Mouse (Mus musculus): ENCODE measurements around the gene 5031439G07Rik.

- TF ChIP-seq CTCF (IDR thresholded peaks at IDR 0.05) (no peak), POLR2A (IDR thresholded peaks at IDR 0.05; ENCODE audit: insufficient read depth, low read depth, low read length) (no peak)
These were observed 49.0 kb upstream of the 5031439G07Rik start for GRCm38 (mm10) chr15:85037343-85037690.
